In genomic region chr7:34849660-34850059, GRCm38 (mm10) we compare ENCODE assay signal across 9 mouse cellular contexts. TPM values are rescaled to one million over a fixed set of nuclear protein-coding genes. Genes with fewer than 3 reads are reported as not detected.
DNase-seq lines count a peak whose midpoint lies in the region; ATAC-seq and TF ChIP-seq lines count a peak whose summit lies in the region.
"Had no signal": no experiment of that assay in that cellular context is flagged by ENCODE, and none has a peak within 500 bp of the region (broad histone marks: within the 10 kb centered on the region; RNA-seq: fewer than 3 reads in every experiment).

No protein-coding gene starts in this region.

- H3K27ac ChIP-seq in intestine, postnatal 0 days (ENCODE audit: low read depth, low read length): no peak overlapping the region
- no peak overlapping the region for H3K27ac ChIP-seq in intestine, embryonic 15.5 days
- H3K27ac ChIP-seq in MEL (ENCODE audit: control insufficient read depth, low read depth, low read length): no peak overlapping the region
- H3K27ac ChIP-seq: limb, embryonic 12.5 days had no signal

- TF ChIP-seq RAD21 in MEL (IDR thresholded peaks at IDR 0.05; ENCODE audit: low read depth, low read length): peak; percentile 6; the same call in 1 of the 2 replicates

- H3K79me2 ChIP-seq in MEL (ENCODE audit: control insufficient read depth, insufficient read depth, low read length, poor library complexity): no peaks in the 10 kb centered on the region

- H3K4me2 ChIP-seq in intestine, postnatal 0 days (replicated peaks; ENCODE audit: low read depth): no peak overlapping the region
- no peak overlapping the region for H3K4me2 ChIP-seq in intestine, embryonic 15.5 days (replicated peaks)
- H3K4me2 ChIP-seq: limb, embryonic 12.5 days had no signal

- H3K36me3 ChIP-seq in intestine, postnatal 0 days (ENCODE audit: control insufficient read depth, insufficient read depth): no peaks in the 10 kb centered on the region
- no peaks in the 10 kb centered on the region for H3K36me3 ChIP-seq in intestine, embryonic 15.5 days
- H3K36me3 ChIP-seq in MEL (ENCODE audit: control insufficient read depth in 1 of 2, insufficient read depth in 2 of 2, low read length in 2 of 2): no peaks in the 10 kb centered on the region
- H3K36me3 ChIP-seq: limb, embryonic 12.5 days had no signal

- TF ChIP-seq EP300 in MEL (IDR thresholded peaks at IDR 0.05; ENCODE audit: low read depth in 1 of 2, low read length in 2 of 2): no peak

- no peak for ATAC-seq in intestine, postnatal 0 days
- no peak for ATAC-seq in intestine, embryonic 15.5 days

- no peak overlapping the region for H3K4me3 ChIP-seq in intestine, postnatal 0 days (ENCODE audit: low read depth, low read length)
- H3K4me3 ChIP-seq in intestine, embryonic 15.5 days (replicated peaks): no peak overlapping the region
- H3K4me3 ChIP-seq in MEL (ENCODE audit: control insufficient read depth in 1 of 2, insufficient read depth in 1 of 2, low read depth in 2 of 2, low read length in 2 of 2): no peak overlapping the region
- H3K4me3 ChIP-seq: limb, embryonic 12.5 days had no signal

- H3K9me3 ChIP-seq in intestine, postnatal 0 days (ENCODE audit: control insufficient read depth): no peaks in the 10 kb centered on the region
- H3K9me3 ChIP-seq in intestine, embryonic 15.5 days: no peaks in the 10 kb centered on the region
- H3K9me3 ChIP-seq in MEL (replicated peaks; ENCODE audit: insufficient read depth, low read length): no peaks in the 10 kb centered on the region

- H3K27me3 ChIP-seq in intestine, postnatal 0 days (replicated peaks; ENCODE audit: control insufficient read depth, insufficient read depth, low read length): no peaks in the 10 kb centered on the region
- H3K27me3 ChIP-seq in intestine, embryonic 15.5 days (replicated peaks): no peaks in the 10 kb centered on the region
- no peaks in the 10 kb centered on the region for H3K27me3 ChIP-seq in MEL (ENCODE audit: control insufficient read depth in 1 of 2, insufficient read depth in 2 of 2, low read length in 2 of 2)
- H3K27me3 ChIP-seq: limb, embryonic 12.5 days had no signal

- peak; percentile 66 for TF ChIP-seq CTCF in intestine, postnatal 0 days (IDR thresholded peaks at IDR 0.05; ENCODE audit: low read depth)
- peak; percentile 19 to 53 (median 32) for TF ChIP-seq CTCF in MEL (IDR thresholded peaks at IDR 0.05 in 2 of 3, conservative IDR thresholded peaks at IDR 0.05 in 1 of 3; ENCODE audit: control insufficient read depth in 1 of 3, insufficient read depth in 1 of 3, low read depth in 2 of 3, low read length in 3 of 3, poor library complexity in 1 of 3, severe bottlenecking in 1 of 3)

- WGBS in intestine, postnatal 0 days: 42% methylated on average over 10 of the region's 10 CpGs
- WGBS in intestine, embryonic 15.5 days: 34% methylated on average over 10 of the region's 10 CpGs

- H3K4me1 ChIP-seq in intestine, postnatal 0 days (replicated peaks; ENCODE audit: control insufficient read depth, insufficient read depth, low read length): no peaks in the 10 kb centered on the region
- no peaks in the 10 kb centered on the region for H3K4me1 ChIP-seq in intestine, embryonic 15.5 days (replicated peaks)
- H3K4me1 ChIP-seq in MEL (ENCODE audit: control insufficient read depth in 1 of 2, insufficient read depth in 2 of 2, low read length in 2 of 2): no peaks in the 10 kb centered on the region

- peak; percentile 9 for DNase-seq in MEL (ENCODE audit: low read depth, low spot score)
- peak; percentile 18 for DNase-seq in c-Kit-positive CD71-positive TER-119-positive erythroid progenitor cells, embryonic 14.5 days (ENCODE audit: low spot score)
- DNase-seq in retina, postnatal 1 day: peak; percentile 40
- DNase-seq in right cerebral cortex, adult 18-20 months: no peak
- DNase-seq in urinary bladder, postnatal 36 days (ENCODE audit: low spot score in 2 of 2): no peak
- DNase-seq in ovary, postnatal 14 days (ENCODE audit: low spot score): no peak

- no peak overlapping the region for H3K9ac ChIP-seq in intestine, postnatal 0 days (ENCODE audit: low read depth, low read length)
- no peak overlapping the region for H3K9ac ChIP-seq in intestine, embryonic 15.5 days
- no peak overlapping the region for H3K9ac ChIP-seq in MEL (ENCODE audit: control insufficient read depth, low read depth, low read length, poor library complexity, severe bottlenecking)
- H3K9ac ChIP-seq: limb, embryonic 12.5 days had no signal

- TF ChIP-seq POLR2A in MEL (IDR thresholded peaks at IDR 0.05; ENCODE audit: control insufficient read depth in 1 of 2, insufficient read depth in 1 of 2, low read depth in 1 of 2, low read length in 2 of 2, poor library complexity in 1 of 2): no peak

TF ChIP-seq in MEL, 35 proteins besides CTCF, POLR2A, EP300 and RAD21:
- TF ChIP-seq SMC3 (IDR thresholded peaks at IDR 0.05; ENCODE audit: low read depth, low read length) (peak; percentile 25; the same call in 1 of the 2 replicates), CHD1 (IDR thresholded peaks at IDR 0.05; ENCODE audit: low read depth, low read length) (no peak)

RNA-seq across cellular contexts. Expression of gene Chst8, which starts 37.1 kb away (rescaled TPM):
- 2.7 and 3.5 TPM in 2 replicates for polyA plus RNA-seq in intestine, postnatal 0 days (2015; fragmentation: Nextera tagmentation; extraction: Ambion mirVana)
- 3.0 and 3.2 TPM in 2 replicates for polyA plus RNA-seq in intestine, embryonic 15.5 days (2015; fragmentation: Nextera tagmentation; extraction: Ambion mirVana)
- total RNA-seq in MEL (2012; rRNA removed): not detected in 2 replicates
- polyA plus RNA-seq in MEL (2012; ENCODE audit: insufficient read depth in 1 of 2, insufficient read length in 2 of 2, low read depth in 1 of 2, low replicate concordance in 2 of 2, missing spikeins in 1 of 2): not detected

Comparison
In these comparisons a context has a peak if more than half of its experiments do, and no peak if none do; other contexts are left out.
1. DNase-seq: peak in MEL (single experiment), c-Kit-positive CD71-positive TER-119-positive erythroid progenitor cells, embryonic 14.5 days (single experiment) and retina, postnatal 1 day (single experiment); none in right cerebral cortex, adult 18-20 months (single experiment), urinary bladder, postnatal 36 days (0 of 2) and ovary, postnatal 14 days (single experiment).